Mouse (Mus musculus): ENCODE results near the gene Kcnj6.

DNA sequence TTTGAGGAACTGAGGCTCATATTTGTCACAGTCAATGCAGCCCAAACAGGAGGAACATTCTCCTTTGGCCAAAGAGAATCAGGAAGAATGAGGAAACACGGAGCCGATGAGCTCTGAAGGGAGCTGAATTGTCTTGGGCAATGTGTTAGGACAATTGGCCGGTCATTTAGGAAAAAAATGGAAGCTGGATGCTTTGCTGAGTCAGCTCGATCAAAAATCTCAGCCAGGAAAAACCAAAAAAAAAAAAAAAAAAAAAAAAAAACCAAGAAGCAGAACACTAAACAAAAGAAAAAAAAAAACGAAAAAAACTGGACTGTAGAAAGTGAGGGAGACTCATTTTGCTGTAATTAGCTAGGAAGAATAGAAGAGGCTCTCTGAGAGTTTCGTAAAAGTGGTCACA lies 200.1 kb downstream of the Kcnj6 start:
- no peak for TF ChIP-seq CTCF (IDR thresholded peaks at IDR 0.05; ENCODE audit: low read depth, low read length)
- no peak for TF ChIP-seq POLR2A (IDR thresholded peaks at IDR 0.05; ENCODE audit: borderline replicate concordance, low read depth, low read length)
